Mouse (Mus musculus): ENCODE measurements around the gene Arid2. TPM values are rescaled to one million over a fixed set of nuclear protein-coding genes. Genes with fewer than 3 reads are reported as not detected.
"Not testable (repeated sequence)": the region's sequence is repeated elsewhere in the genome, so short reads cannot be mapped to it uniquely, and the experiment has no call there.

Gene Arid2
- total RNA-seq, 2 experiments from 2014 or later: 33.8 to 41.7 TPM

DNA sequence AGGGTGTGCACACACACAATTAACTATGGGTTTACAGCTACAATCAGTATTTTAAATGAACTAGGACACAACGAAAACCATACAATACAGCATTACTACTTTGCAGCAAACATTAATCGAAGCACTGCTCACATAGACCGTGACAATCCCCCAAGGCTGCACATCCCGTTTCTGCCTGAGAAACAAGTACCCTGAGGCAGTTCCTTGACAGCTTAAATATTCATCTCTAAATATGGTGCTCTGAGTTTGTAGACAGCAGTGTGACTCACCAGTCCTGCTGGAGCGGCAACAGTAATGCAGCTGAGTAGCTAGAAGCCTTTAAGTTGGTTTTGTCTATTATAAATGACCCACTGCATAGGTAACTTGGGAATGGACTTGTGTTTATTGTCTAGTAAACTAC lies 118.2 kb downstream of the Arid2 start:
- no peak for ATAC-seq (replicated peaks; ENCODE audit: poor library complexity, severe bottlenecking)

DNA sequence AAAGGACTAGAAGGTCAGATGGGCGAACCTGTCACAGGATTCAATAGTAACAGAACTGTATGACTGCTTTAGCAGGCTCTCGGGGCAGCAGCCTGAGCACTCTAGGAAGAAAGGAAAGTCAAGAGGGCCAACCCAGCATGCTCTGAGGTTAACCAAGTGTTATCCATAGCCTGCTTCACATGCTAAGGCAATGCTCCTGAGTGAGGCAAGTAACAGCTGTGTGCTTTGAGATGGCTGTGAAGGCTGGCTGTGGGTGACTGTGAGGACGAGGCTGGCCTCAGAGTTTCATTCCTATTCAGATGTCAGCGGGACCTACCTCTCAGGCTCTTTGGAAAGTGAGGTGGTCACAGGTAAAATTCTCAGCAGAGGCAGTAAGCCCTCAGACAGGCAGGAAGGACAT lies 118.9 kb downstream of the Arid2 start:
- no peak for ATAC-seq (replicated peaks; ENCODE audit: poor library complexity, severe bottlenecking)

DNA sequence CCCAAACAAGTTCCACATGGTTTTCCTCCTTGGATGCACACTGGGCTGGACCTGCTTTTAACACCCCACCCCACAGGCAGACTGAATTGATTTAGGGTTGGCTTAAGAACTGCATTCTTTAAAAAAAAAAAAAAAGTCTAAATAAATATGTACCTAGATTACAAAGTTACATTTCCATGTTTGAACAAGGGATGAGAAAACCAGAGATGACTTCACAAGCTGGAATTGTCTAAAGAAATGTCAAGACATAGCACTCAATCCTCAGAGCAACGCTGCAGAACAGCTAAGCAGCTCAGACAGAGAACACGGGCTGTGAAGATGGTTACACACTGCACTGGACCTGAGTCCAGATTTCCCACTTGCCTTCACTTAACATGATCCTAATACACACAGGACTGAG lies 119.8 kb downstream of the Arid2 start:
- ATAC-seq (replicated peaks; ENCODE audit: poor library complexity, severe bottlenecking): no peak

- ATAC-seq (replicated peaks; ENCODE audit: poor library complexity, severe bottlenecking): peak; percentile 45; the same call in 1 of the 2 replicates
Observed at GRCm38 (mm10) chr15:96408717-96409121, 121.4 kb downstream of the Arid2 start.

GRCm38 (mm10) chr15:96418161-96418560 lies 130.8 kb downstream of the Arid2 start:
- ATAC-seq (replicated peaks; ENCODE audit: poor library complexity, severe bottlenecking): no peak

DNA sequence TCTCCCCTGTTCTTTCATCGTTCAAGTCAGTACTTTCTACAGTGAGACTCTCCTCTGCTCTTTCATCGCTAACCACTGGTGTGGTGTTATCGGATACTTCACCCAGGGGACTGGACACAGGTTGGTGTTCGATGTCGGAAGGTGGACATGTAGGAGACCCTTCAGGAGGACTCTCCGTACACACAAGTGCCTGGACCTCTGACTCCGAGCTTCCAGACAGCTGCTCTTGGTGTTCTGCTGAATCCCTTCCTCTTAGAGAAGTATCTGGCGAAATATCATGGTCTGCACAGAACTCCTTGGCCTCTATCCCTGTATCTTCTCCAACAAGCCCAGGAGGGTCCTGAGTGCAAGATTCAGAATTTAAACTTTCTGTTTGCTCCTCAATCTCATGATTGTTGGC lies 132.6 kb downstream of the Arid2 start:
- no peak for ATAC-seq (replicated peaks; ENCODE audit: poor library complexity, severe bottlenecking)

DNA sequence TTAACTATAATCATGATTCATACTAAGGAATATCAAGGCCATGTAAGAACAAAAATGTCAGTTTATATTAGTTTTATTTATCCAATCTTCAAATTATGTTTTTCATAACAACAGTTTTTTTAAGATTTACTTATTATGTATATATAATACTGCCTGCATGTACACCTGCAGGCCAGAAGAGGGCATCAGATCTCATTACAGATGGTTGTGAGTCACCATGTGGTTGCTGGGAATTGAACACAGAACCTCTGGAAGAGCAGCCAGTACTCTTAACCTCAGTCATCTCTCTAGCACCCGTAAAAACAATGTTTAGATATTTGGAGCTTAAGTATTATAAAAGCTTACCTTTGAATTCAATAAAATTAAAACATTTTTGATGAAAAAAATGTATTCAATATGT lies 146.9 kb downstream of the Arid2 start:
- no peak for ATAC-seq (replicated peaks; ENCODE audit: poor library complexity, severe bottlenecking)

DNA sequence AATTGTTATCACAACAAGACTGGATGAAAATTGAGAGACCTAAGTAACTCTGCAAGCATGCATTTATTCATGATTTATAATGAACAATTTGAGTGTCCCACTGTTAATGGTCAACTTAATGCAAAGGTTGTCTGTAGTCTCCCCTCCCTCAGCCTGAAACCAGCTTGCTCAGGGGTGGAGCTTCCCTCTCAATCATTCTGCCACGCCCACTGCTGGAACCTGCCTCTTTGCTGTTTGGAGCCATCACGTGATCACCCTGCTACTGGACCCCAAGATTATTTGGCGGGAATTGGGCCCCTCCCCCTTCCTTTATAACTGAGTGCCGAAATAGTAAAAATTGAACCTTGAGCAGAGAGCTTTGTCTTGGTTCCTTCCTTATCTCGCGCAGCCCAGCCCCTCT lies 154.2 kb downstream of the Arid2 start:
- ATAC-seq (replicated peaks; ENCODE audit: poor library complexity, severe bottlenecking): not testable (repeated sequence)

DNA sequence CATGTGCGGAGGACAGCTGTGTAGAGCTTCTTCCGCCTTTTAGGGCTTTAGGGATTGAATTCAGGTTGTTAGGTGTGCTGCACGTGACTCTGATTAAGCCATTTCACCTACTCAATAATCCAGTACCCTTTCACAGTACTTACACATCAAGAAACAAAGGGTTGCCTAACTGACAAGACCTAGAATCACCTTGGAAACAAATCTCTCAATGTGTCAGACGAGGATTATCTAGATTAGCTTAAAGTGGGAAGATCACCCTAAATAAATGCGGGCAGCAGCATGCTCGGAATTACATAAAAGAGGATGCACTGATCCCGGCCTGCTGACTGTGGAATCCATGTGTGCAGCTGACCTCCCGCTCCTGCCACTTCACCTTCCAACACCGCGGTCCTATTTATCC lies 159.5 kb downstream of the Arid2 start:
- no peak for ATAC-seq (replicated peaks; ENCODE audit: poor library complexity, severe bottlenecking)

DNA sequence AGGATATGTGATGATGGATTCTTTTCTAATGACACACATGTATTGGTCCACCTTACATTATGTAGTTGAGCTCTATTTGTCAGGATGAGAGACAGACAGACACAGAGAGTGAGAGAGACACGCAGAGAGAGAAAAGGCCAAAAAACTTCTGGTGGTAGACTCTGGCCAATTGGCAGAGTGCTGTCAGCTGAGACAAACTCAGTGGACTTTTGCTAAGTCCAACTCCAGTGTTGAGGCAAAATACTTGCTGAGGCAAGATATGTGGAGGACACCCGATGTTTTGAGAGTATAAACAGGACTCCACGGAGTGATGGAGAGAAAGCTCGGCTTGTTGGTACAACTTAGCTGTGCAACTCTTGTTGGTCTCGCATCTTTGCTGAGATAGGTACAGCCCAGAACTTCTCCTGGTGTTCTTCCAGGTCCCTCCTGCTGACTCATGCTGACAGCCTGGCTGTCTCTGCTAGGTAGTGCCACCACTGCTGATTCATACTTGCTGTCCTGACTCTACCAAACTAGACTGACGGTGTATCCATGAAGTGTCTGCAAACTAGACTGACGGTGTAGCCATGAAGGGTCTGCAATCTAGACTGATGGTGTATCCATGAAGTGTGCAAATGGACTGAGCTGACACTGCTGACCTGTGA lies 161.5 kb downstream of the Arid2 start:
- no peak for ATAC-seq (replicated peaks; ENCODE audit: poor library complexity, severe bottlenecking)

- ATAC-seq (replicated peaks; ENCODE audit: poor library complexity, severe bottlenecking): no peak
Observed at GRCm38 (mm10) chr15:96453346-96453745, 166.0 kb downstream of the Arid2 start.

Other genes with a start within 250 kb of the Arid2 start
- 88.4 and 105 TPM in 2 replicates for gene Scaf11, start 173.3 kb downstream of the Arid2 start, total RNA-seq (2014; fragmentation: Nextera tagmentation)
- 126 and 137 TPM in 2 replicates for gene Scaf11, start 173.3 kb downstream of the Arid2 start, total RNA-seq (2017)